Mouse (Mus musculus) splenic B cell, adult 2 months (primary cell): ENCODE results near the gene Krt27.
A peak's percentile ranks its signal among the peaks of the same experiment; 100 is the strongest.

Source experiments
- DNase-seq: peaks from one replicate; pipeline ENCODE4 v3.0.0-alpha.2; 2011; ENCODE audit warnings: low read depth, low spot score
- H3K27me3 ChIP-seq: 2 replicates; pipeline ENCODE4 v1.6.1; 2012; ENCODE audit warnings: mild to moderate bottlenecking, low read length, moderate library complexity, mixed read lengths; ENCODE audit not compliant: control insufficient read depth, poor library complexity, insufficient read depth, severe bottlenecking
- H3K36me3 ChIP-seq: 2 replicates; pipeline ENCODE4 v1.6.1; 2012; ENCODE audit warnings: mild to moderate bottlenecking, low read length, moderate library complexity, mixed read lengths; ENCODE audit not compliant: control insufficient read depth, poor library complexity, insufficient read depth, severe bottlenecking

Krt27 gene

DNA sequence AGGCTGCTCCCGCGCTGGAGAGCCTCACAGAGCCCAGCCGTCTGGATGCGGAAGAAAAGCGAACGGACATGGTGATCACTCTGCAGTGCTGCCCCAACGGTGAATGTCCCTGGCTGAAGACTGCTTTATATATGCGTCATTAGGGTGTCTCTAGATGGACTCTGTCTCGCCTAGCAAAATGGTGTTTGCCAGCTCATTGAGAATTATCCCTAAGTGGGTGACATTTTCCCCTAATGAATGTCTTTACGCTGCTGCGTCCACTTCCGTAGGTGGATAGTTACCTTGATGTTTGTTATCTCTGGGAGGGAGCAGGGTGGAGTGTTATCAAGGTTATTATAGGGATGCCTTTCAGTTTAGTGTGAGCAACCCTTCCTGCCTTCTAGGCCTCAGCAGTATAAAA lies at the start of gene Krt27:
TSS of gene Krt27 (minus strand) at position 101 of the 400 bp plus-strand sequence.
- DNase-seq = no peak
- H3K27me3 ChIP-seq = no peaks in the 10 kb centered on the region
- no peaks in the 10 kb centered on the region for H3K36me3 ChIP-seq

DNA sequence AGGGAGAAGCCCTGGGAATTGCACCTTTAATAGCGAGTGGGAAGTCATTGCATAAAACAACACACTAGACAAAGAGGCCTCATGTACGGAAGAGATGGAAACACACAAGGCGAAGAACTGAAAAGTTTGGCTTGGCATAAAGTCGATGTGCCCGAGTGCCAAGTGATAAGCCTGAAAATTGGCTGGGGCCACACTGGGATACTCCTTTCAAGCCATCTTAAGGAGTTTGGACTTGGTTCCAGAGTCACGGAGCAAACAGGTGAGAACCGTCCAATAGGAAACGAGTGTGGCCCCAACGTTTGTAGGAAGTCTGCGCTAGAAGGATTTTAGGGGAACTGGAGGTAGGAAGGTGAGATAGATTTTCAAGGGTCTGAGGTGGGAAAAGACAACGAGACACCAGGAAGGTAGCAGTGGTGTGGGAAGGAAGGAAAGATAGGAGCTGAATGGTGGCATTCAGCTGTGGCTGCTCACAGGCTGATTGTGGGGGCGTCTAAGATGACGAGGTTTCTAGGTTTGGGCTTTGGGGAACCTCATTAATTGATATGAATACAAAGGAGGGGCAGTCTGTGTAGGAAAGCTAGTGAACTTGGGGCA lies 49.1 kb upstream of the Krt27 start:
- Histone ChIP-seq H3K36me3 (no peaks in the 10 kb centered on the region), H3K27me3 (no peaks in the 10 kb centered on the region)
- no peak for DNase-seq

DNA sequence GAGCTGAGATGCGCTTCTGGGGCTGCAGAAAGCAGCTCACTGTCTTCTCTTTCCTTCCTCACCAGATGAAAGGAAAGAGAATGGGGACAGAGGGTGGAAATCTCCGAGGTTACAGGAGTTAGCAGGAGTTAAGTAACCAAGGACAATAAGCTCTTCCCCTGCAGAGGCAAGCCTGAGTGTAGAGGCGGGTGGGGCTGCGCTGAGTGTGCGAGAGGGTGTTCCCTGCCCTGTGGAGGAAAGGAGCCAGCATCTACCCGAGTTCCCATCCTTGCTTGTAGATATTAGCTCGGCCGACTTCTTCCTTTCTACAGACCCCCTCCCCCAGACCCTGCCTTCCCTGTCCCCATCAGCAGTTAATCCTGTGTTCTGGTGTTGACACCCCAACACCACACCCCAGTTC lies 47.9 kb upstream of the Krt27 start:
- no peak for DNase-seq
- H3K27me3 ChIP-seq = no peaks in the 10 kb centered on the region; the same call in 1 of the 2 replicates
- no peaks in the 10 kb centered on the region for H3K36me3 ChIP-seq

DNA sequence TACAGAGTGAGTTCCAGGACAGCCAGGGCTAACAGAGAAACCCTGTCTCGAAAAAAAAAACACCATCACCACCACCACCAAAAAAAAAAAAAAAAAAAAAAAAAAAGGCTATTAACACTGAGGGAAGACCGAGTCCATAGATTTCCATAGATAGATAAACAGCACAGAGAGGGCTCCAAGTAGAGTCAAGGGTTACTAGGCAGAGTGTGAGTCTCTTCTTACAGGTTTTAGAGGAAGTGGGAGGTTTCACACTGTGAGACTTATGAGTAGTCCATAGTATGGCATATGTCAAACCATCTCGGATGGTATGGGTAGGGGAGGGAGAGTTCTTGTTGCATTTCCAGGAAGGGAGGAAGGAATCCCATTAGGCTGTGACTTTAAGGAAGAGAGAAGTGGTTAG lies 47.2 kb upstream of the Krt27 start:
- no peak for DNase-seq
- Histone ChIP-seq H3K36me3 (no peaks in the 10 kb centered on the region), H3K27me3 (no peaks in the 10 kb centered on the region; the same call in 1 of the 2 replicates)

DNA sequence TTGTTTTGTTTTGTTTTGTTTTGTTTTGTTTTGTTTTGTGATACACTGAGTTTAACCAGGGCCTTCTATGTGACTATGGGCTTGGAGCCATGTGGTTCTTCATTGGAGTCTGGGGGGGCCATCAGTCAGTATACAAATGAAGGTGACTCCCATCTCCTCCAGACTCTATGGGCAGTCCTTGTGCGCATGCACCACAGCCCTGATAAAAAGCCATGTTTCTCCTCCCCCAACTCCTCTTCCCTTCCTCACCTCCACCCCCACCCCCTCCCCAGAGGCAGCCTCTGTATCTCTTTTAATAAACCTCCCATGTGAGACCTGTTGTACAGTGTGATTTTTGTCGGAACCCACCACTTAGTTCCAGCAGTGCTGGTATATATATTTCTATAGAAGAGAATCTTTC lies 45.8 kb upstream of the Krt27 start:
- Histone ChIP-seq H3K27me3 (no peaks in the 10 kb centered on the region; the same call in 1 of the 2 replicates), H3K36me3 (no peaks in the 10 kb centered on the region)
- no peak for DNase-seq

DNA sequence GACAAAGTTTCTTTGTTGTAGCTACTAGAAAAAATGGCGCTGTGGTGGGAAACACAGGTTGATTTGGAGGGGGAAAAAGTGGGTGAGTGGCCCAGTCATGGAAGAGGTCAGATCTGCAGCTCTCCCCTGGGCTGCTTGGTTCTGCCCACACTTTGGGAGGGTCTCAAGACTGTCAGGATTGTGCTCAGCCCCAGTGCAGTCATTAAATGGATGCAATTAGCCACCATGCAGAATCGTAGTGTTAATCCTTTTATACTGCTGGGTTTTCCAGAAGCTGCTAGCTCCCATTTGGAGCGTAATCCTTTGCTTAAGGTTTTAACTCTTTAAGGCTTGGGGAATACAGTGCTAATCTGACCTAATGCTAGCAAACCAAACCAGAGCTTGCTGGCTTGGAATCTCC lies 45.1 kb upstream of the Krt27 start:
- Histone ChIP-seq H3K27me3 (no peaks in the 10 kb centered on the region; the same call in 1 of the 2 replicates), H3K36me3 (no peaks in the 10 kb centered on the region)
- DNase-seq = no peak

DNA sequence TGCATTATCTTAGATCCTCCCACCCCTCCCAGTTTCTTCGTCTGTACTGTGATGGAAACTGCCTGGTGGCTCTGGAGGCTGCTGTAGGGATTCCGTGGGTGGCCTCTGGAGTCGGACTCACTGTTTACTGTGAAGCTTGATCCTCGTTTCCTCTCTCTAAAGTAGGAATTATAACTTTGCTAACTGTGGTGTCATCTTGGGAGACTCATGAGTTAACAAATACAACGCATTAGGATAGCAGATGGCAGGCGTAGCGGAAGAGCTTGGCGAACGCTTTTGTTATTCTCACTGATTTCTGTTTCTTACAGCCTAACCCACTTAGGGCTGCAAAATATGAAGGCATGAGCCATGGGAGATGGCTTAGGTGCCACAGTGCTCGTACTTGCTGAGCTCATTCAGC lies 41.6 kb upstream of the Krt27 start:
- no peaks in the 10 kb centered on the region; the same call in 1 of the 2 replicates for H3K27me3 ChIP-seq
- no peaks in the 10 kb centered on the region for H3K36me3 ChIP-seq
- no peak for DNase-seq

DNA sequence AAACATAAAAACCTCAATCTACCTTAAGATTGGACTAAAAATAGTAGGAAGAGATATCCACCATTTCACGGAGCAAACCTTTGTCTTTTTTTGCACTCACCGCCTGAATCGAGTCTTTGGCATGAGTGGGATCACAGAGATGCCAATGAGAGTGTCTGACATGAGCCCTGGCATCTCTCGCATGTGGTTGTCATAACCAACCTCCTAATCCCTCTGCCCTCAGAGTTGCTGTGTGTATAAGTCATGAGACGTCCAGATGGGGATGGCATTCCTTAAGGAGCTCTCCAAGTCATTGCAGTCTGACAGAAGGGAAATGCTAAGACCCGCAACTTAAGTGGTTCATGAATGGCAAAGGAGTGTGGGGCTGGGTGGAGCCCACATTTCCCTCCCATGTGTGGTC lies 40.5 kb upstream of the Krt27 start:
- Histone ChIP-seq H3K27me3 (no peaks in the 10 kb centered on the region; the same call in 1 of the 2 replicates), H3K36me3 (no peaks in the 10 kb centered on the region)
- no peak for DNase-seq

DNA sequence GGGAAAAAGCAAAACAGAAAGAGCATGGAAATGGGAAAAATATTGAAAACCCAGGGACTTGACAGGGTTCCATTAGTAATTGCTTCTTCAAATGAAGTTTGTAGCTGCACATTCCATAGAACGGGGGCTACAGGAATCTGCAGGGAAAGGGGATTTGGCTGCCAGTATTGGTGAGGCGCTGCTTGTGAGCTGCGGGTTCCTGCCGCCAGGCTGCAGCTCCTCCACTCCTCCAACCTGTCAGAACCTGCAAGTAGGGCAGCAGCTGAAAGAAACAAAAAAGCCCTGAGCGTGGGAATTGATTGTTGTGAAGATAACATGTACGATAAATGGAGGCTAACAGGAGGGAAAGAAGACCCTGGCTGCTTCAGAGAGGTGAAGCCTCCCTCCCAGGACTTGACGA lies 40.0 kb upstream of the Krt27 start:
- DNase-seq = no peak
- Histone ChIP-seq H3K36me3 (no peaks in the 10 kb centered on the region), H3K27me3 (no peaks in the 10 kb centered on the region; the same call in 1 of the 2 replicates)

DNA sequence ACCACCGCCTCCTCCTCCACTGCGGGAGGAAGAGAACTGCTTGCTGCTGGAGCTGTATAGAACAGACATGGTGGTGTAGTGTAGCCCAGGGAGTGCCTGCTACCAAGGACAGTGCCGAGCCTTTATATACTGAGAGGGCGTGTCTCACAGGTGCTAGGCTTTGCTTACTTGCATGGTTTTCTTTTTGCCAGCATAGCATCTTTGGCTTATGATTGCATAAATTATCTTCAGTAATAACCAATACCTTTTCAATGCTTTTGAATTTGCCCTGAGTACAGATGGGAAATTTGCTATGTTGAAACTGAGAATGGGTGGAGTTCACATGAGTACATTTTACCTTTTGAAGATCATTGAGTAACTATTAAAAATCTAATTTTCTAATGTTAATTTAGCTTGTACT lies 38.4 kb upstream of the Krt27 start, which contains the start of gene Krt10:
TSS of gene Krt10 (minus strand) at position 101 of the 400 bp plus-strand sequence.
- Histone ChIP-seq H3K27me3 (no peaks in the 10 kb centered on the region), H3K36me3 (no peaks in the 10 kb centered on the region)
- no peak for DNase-seq

DNA sequence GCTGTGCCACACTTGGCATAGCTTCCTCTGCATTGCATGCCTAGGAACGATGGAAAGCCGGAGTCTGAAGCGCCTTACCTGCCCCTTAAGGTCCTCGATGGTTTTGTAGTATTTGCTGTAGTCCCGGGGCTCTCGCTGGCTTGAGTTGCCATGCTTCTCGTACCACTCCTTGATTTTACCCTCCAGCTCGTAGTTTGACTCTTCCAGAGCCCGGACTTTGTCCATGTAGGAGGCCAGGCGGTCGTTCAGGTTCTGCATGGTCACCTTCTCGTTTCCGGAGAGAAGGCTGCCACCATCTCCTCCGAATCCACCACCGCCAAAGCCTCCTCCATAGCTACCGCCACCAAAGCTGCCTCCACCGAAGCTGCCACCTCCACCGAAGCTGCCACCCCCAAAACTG lies 37.8 kb upstream of the Krt27 start:
- Histone ChIP-seq H3K36me3 (no peaks in the 10 kb centered on the region), H3K27me3 (no peaks in the 10 kb centered on the region)
- DNase-seq = no peak

DNA sequence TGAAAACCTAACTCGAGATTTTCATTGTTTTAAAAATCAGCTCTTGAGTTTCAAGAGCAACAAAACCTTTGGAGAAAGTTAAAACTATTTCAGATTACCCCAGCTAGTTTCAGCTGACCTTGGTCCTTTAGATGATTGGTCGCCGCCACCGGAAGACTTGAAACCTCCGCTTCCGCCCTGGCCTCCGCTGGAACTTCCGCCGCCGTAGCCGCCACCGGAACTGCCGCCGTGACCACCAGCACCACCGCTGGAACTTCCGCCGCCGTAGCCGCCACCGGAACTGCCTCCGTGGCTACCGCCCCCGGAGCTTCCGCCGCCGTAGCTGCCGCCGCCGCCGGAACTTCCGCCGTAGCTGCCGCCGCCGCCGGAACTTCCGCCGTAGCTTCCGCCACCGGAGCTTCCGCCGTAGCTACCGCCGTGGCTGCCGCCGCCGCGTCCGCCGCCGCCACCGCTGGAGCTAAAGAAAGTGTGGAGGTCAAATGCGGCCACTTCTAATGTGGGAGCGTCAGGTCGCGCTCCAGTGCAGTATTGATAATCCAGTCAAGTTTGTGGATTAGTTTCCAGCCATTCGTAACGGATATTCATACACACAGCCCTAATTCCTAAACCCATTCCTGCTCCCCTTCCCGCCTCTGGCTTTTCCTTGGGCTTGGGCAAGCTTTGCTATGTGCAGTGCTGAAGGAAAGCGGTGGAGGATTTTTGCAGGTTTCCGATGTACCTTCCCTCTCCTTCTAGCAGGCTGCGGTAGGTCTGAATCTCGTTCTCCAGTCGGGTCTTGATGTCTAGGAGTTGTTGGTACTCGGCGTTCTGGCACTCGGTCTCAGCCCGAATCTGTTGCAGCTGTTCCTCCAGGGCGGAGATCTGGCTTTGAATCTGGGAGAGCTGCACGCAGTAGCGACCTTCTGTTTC lies 35.2 kb upstream of the Krt27 start:
- H3K27me3 ChIP-seq = no peaks in the 10 kb centered on the region; the same call in 1 of the 2 replicates
- DNase-seq = peak; percentile 84

DNA sequence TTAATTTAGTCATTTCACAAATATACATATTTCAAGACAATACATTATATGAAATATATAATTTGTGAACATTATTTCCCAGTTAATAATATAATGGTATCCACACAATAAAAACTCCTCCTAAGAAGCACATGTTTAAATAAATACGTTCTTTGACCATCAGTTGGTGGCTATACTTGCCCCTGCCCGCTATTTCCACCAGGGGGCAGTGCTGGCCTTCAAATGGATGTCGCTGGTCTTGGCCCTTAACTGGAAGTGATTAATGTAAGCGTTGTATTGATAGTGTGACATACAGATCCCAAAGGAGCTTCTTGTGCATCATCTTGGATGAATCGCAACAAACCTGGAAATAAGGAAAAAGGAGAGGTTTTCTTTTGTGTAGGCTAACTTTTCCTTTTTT lies 28.7 kb upstream of the Krt27 start:
- no peaks in the 10 kb centered on the region for H3K36me3 ChIP-seq
- peak; percentile 83 for DNase-seq

More for the DNA sequence above, 35.2 kb upstream of the Krt27 start:
- H3K36me3 ChIP-seq = no peaks in the 10 kb centered on the region

DNA sequence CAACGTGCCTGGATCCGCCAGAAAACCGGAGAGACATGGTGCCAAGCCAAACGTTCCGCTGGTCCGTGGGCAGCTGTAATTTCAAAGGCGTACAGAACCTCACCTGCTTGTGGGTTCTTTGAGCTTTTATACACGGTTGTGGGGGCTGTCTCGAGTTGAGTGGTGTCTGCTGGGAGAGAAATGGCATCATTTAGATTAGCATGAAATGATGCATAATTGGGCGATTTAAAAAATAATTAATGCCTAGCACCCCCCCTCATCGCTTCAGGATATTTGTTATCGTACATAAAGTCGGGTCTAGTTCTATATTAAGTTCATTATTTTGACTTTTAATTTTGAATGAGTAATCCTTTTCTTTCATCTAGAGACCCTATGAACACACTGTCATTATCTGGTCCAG lies 23.9 kb upstream of the Krt27 start, which contains the start of gene Krt28:
TSS of gene Krt28 (minus strand) at position 101 of the 400 bp plus-strand sequence.
- no peak for DNase-seq
- H3K27me3 ChIP-seq = no peaks in the 10 kb centered on the region
- no peaks in the 10 kb centered on the region for H3K36me3 ChIP-seq

More for the DNA sequence above, 28.7 kb upstream of the Krt27 start:
- no peaks in the 10 kb centered on the region; the same call in 1 of the 2 replicates for H3K27me3 ChIP-seq

DNA sequence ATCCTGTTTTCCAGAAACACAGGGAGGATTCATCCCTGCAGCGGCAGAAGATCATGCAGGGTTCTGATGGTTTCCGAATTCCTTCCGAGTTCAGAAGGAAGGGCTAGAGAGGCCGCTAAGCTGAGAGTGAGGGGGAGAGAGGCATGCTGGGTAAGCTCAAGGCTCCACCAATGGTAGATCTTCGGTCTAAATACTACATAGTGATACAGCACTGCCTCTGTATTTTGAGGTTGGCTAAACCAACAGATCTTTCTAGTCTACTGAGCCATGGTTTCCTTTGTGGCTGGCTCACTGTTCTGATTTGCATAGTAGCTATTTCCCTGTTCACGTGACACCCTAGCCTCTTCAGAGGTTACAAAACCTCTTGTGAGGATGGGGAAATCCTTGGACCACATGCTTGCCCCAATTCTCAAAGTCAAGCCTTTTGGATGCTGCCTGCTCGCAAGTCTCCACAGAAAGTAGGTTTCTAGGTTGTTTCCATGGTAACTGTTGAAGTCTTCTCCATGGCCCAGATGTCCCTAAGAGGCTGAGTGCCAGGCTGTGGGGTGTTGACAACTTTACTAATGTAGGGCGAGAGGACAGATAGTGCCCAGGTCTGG lies 19.0 kb upstream of the Krt27 start:
- peak; percentile 64 for DNase-seq
- no peaks in the 10 kb centered on the region for H3K27me3 ChIP-seq
- H3K36me3 ChIP-seq = no peaks in the 10 kb centered on the region
